Mouse (Mus musculus) CD4-positive, CD25-positive, alpha-beta regulatory T cell, adult 2 months (primary cell): ENCODE data around the gene Mapk8ip3.
"Not testable (repeated sequence)": the region's sequence is repeated elsewhere in the genome, so short reads cannot be mapped to it uniquely, and the experiment has no call there.

ENCODE experiments used
- DNase-seq: peaks from one replicate; pipeline ENCODE4 v3.0.0-alpha.2; 2012; ENCODE audit warnings: low read depth, low spot score

Mapk8ip3 gene

DNA sequence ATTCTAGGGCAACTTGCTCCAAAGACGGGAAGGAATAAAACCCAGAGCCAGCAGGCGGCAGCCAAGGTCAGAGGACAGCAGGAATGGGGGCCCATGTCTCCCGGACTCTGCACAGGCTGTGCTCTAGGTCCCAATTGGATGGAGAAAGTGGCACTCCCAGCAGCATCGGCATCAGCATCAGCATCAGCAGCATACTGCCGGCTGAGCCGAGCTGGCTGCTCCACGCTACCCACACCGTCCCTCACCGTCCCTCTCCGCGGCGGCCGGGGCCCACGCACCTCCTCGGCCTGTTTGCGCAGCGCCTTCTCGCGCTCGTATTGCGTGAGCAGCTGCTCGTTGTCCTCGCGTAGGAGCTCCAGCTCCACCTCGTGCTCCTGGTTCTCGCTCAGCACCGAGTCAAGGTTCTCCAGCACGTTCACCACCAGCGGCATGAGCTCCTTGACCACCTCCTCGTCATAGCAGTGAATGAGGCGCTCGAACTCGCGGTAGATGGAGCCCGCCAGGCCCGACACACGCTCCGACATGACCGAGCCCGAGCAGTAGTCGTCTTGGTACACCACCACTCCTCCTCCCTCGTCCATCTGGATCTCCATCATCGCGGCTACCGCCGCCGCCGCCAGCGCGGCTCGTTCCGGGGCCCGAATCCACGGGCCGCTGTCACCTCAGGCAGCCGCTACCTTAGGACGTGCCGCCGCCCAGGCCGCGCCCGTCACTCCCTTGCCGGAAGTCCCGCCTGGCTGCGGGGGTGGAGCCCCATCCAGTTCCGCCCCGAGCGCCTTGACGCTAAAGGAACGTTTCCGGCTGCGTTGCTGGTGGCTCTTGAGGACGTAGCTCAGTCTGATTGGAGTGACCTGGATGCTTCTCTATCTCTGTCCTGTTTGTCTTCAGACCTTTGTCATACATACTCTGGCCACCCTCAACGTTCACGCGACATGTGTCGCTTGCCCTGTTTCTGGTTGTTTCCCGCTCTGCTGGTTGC lies at the start of gene Mapk8ip3:
Mapk8ip3 (minus strand) TSS at position 719 of the 979 bp plus-strand sequence.
- DNase-seq: peak; percentile 97

GRCm38 (mm10) chr17:24960852-24961715 lies 24.3 kb upstream of the Mapk8ip3 start:
- no peak for DNase-seq

- peak; percentile 98 for DNase-seq
Measured at GRCm38 (mm10) chr17:24960135-24960851, 23.5 kb upstream of the Mapk8ip3 start, which contains the start of gene Jpt2. Gene Jpt2 (minus strand): TSS chr17:24960689.

- no peak for DNase-seq
Measured at GRCm38 (mm10) chr17:24959371-24959770, 22.6 kb upstream of the Mapk8ip3 start.

GRCm38 (mm10) chr17:24953291-24953690 lies 16.5 kb upstream of the Mapk8ip3 start:
- no peak for DNase-seq

- no peak for DNase-seq
Measured at GRCm38 (mm10) chr17:24950671-24951070, 13.9 kb upstream of the Mapk8ip3 start.

DNA sequence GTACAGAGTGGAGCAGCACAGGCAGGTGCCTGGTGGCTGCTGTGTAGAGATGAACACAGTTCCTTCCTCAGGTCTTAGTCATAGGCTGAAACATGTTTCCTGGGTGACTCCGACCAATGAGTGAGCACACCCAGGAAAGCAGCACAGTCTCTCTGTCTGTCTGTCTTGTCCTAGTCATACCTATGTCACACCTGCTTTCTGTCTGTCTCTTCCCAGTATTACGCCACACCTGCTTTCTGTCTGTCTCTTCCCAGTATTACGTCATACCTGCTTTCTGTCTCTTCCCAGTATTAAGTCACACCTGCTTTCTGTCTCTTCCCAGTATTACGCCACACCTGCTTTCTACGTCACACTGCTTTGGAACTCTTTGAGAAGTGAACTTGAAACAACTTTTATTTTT lies 11.4 kb upstream of the Mapk8ip3 start:
- no peak for DNase-seq

GRCm38 (mm10) chr17:24943589-24943988 lies 6.8 kb upstream of the Mapk8ip3 start:
- not testable (repeated sequence) for DNase-seq

- DNase-seq: no peak
Measured at GRCm38 (mm10) chr17:24943036-24943435, 6.3 kb upstream of the Mapk8ip3 start.

GRCm38 (mm10) chr17:24942453-24942852 lies 5.7 kb upstream of the Mapk8ip3 start:
- peak; percentile 51 for DNase-seq

- DNase-seq: peak; percentile 19
Measured at GRCm38 (mm10) chr17:24937266-24937665, 489 bp upstream of the Mapk8ip3 start.

DNA sequence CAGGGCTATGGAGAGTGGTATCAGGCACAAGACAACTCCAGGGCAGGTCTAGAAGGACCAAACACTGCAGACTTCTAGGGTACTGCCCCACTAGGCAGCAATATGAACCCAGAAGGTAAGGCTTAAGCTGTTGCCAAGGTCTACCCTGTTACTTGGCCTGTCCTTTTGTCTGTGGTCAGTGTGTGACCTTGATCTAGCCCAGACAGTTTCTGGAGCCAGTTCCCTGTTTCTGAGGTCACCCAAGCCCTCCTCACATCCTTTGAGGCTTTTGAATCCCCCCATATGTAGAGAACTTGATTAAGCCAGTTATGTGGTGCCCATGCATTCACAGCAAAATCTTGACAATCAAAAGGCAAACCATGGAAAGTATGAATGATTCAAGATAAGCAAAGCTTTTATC lies 1.1 kb downstream of the Mapk8ip3 start:
- no peak for DNase-seq

- DNase-seq: no peak
Measured at GRCm38 (mm10) chr17:24934926-24935325, 1.9 kb downstream of the Mapk8ip3 start.

GRCm38 (mm10) chr17:24933163-24933562 lies 3.6 kb downstream of the Mapk8ip3 start:
- no peak for DNase-seq

GRCm38 (mm10) chr17:24932431-24932830 lies 4.3 kb downstream of the Mapk8ip3 start:
- no peak for DNase-seq

DNA sequence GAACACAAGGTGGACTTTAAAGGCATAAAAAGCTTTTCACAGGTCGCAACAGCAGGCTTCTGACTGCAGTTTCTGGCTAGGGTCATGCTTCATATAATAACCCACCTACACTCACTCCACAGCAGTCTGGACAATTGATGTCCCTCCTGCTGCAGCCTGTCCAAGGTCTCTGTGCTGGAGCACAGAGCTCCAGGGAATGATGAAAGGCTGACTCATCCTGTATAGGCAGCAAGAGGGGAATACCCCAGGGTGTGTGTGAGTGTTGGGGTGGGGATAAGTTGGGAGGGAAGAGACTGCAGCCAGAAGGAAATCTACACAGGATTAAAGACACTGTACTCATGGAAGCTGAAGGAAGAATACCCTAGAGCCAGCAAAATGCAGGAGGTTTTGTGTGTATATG lies 7.3 kb downstream of the Mapk8ip3 start:
- no peak for DNase-seq

GRCm38 (mm10) chr17:24923246-24923645 lies 13.5 kb downstream of the Mapk8ip3 start:
- DNase-seq: no peak

DNA sequence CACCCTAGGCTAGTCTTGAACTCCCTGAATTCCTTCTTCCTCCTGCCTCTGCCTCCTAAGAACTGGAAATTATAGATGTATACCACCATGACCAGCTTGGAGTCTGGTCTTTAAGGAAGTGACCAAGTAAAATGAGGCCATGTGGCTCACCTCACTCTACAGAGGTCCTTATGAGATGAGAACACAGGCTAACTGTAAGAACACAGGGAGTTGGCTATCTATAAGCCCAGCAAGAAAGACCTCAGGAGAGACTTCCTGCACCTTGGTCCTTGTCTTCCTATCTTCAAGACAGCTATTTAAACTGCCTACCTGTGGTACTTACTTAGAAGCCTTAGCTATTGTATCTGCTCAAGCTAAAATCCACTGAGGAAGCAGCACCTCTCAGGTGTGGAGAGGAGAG lies 22.8 kb downstream of the Mapk8ip3 start:
- no peak for DNase-seq

- no peak for DNase-seq
Measured at GRCm38 (mm10) chr17:24907591-24907990, 29.2 kb downstream of the Mapk8ip3 start.

GRCm38 (mm10) chr17:24903767-24904166 lies 33.0 kb downstream of the Mapk8ip3 start:
- no peak for DNase-seq

DNA sequence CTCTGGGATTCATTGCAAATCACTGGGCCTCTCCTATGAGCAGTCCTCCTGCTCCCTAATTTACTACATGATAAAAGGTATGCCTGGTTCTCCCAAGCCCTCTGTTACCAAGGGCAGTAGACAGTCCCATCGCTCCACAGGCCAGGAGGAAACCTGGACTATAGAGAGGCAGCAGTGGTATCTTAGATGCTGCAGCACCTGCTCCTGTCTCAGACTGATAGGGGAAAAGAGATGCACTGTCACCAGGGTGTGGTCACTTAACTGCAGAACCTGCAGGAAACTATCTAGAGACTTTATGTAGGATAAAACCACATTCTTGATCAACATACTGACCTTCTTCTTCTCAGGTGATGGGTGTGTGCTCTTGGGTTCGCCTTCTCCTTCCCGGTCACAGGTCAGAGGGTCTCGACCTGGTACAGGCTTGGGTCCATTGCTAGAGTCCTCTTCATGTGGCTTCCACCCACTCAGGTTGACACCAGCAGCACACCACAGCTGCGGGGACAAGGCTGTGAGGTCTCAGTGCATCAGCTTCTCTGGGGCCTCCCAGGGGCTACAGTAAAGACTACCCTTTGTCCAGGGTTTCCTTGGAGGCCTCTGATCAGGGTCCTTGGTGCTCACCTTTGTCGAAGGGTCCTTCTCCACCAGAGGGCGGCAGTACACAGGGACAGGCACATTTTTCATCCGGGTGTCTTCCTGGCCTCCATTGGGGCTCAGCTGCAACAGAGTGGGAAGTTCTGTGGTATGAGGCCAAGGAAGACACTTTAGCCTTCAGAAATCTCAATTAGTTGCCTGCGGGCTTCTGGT lies 33.9 kb downstream of the Mapk8ip3 start:
- DNase-seq: peak; percentile 33
